Mouse (Mus musculus): Measurements from ENCODE around the gene Tspan11. TPM values are rescaled to one million over a fixed set of nuclear protein-coding genes. Genes with fewer than 3 reads are reported as not detected.

Gene Tspan11
- total RNA-seq, 2 experiments from 2014 or later = 6.6 to 11.6 TPM

DNA sequence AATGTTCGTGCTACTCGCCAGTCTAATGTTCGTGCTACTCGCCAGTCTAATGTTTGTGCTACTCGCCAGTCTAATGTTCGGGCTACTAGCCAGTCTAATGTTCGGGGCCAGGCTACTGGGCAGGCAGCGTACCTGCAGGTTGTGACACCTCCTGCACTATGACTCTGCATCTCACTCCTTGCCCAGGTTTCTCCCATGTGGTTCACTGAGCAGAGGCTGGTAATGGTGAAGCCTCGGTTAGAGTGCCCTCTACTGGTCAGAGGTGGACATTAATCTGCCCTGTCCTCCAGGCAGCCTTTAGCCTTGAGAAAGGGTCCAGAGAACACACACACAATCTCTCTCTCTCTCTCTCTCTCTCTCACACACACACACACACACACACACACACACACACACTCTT is 58.3 kb downstream of the Tspan11 start:
- peak; percentile 75 to 85 for DNase-seq (ENCODE audit: extremely low spot score in 1 of 2, low spot score in 2 of 2)
- no peak overlapping the region for H3K27ac ChIP-seq
- peak; percentile 71 for TF ChIP-seq CTCF (IDR thresholded peaks at IDR 0.05)
- intact Hi-C loops (cut with DNase I) = loop anchor here (1.0 to 2.0 kb wide), 3 partner anchors 175 to 403 kb away; no protein-coding TSS in a partner anchor
- no peak overlapping the region for H3K4me3 ChIP-seq

GRCm38 (mm10) chr6:127948656-127949055 is 61.3 kb downstream of the Tspan11 start:
- Histone ChIP-seq H3K4me3 (no peak overlapping the region), H3K27ac (no peak overlapping the region)
- no peak for DNase-seq (ENCODE audit: extremely low spot score in 1 of 2, low spot score in 2 of 2)
- intact Hi-C loops (cut with DNase I) = no loop called here
- TF ChIP-seq CTCF (IDR thresholded peaks at IDR 0.05) = no peak

DNA sequence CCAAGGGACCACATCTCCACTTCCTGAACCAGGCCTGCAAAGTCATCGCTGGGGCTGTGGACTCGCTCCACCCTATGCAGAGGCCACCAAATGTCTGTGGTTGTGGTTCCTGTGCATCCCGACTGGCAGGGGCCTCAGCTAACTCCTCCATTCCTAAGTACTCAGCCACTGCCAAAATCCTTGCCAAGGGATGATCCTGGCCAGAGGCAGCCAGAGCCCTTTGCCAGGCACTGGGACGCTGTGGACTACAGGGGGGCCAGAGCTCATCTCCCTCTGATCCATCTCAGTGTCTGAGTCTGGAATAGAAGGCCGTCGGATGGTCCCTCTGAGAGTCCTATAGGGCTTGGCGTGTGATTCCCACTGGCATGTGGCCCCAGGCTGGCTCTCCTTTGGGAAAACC is 62.5 kb downstream of the Tspan11 start:
- H3K4me3 ChIP-seq = no peak overlapping the region
- intact Hi-C loops (cut with DNase I) = no loop called here
- TF ChIP-seq CTCF (IDR thresholded peaks at IDR 0.05) = no peak
- DNase-seq (ENCODE audit: extremely low spot score in 1 of 2, low spot score in 2 of 2) = no peak
- H3K27ac ChIP-seq = no peak overlapping the region

DNA sequence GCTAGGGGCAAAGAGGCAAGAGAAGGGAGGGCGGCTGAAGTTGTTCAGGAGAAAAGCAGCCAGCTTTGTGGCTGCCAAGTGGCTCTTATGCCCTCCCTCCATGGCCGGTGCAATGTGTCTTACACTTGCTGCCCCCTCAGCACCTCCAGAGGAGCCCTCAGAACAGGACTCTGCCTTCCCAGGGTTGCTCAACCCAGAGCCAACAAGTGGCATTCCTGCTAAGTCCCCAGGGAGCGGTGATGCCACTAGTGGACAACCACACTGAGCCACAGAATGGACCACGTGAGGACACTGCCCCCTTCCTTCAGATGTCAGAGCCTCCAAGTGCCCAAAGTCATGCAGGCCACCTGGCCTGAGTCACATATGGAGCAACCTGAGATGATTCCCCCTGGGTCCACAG is 65.7 kb downstream of the Tspan11 start:
- intact Hi-C loops (cut with DNase I) = no loop called here
- no peak for TF ChIP-seq CTCF (IDR thresholded peaks at IDR 0.05)
- Histone ChIP-seq H3K27ac (no peak overlapping the region), H3K4me3 (no peak overlapping the region)
- no peak for DNase-seq (ENCODE audit: extremely low spot score in 1 of 2, low spot score in 2 of 2)

GRCm38 (mm10) chr6:127956172-127956571 is 68.8 kb downstream of the Tspan11 start:
- intact Hi-C loops (cut with DNase I) = no loop called here
- TF ChIP-seq CTCF (IDR thresholded peaks at IDR 0.05) = no peak
- Histone ChIP-seq H3K4me3 (no peak overlapping the region), H3K27ac (no peak overlapping the region)
- no peak for DNase-seq (ENCODE audit: extremely low spot score in 1 of 2, low spot score in 2 of 2)

GRCm38 (mm10) chr6:127960203-127960602 is 72.8 kb downstream of the Tspan11 start:
- DNase-seq (ENCODE audit: extremely low spot score in 1 of 2, low spot score in 2 of 2) = no peak
- TF ChIP-seq CTCF (IDR thresholded peaks at IDR 0.05) = no peak
- intact Hi-C loops (cut with DNase I) = loop anchor here (10.0 kb wide), 1 partner anchor 345 kb away; the partner anchor contains the start of gene Tead4
- H3K27ac ChIP-seq = no peak overlapping the region
- H3K4me3 ChIP-seq = no peak overlapping the region

DNA sequence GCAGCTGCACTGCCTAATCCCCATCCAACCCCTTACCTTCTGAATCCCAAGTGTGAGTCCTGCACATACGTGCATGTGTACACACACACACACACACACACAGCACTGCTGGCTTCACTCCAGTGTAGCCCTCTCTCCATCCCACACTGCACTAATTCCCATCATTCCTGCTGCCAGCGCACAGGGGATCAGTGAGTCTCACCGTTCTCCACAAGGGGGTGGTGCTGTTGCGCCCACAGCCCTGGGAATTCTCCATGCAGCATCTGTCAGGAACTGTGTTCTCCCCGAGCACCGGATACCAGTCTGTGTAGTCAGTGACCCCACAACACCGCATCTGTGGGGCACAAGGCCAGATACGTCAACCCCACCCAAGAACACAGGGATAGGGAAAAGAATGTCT is 78.1 kb downstream of the Tspan11 start:
- no peak overlapping the region for H3K27ac ChIP-seq
- TF ChIP-seq CTCF (IDR thresholded peaks at IDR 0.05) = peak; percentile 67
- peak; percentile 66 to 67 for DNase-seq (ENCODE audit: extremely low spot score in 1 of 2, low spot score in 2 of 2)
- no peak overlapping the region for H3K4me3 ChIP-seq
- intact Hi-C loops (cut with DNase I) = loop anchor here (10.0 kb wide), 1 partner anchor 339 kb away; the partner anchor contains the start of gene Tead4

GRCm38 (mm10) chr6:127969709-127970108 is 82.3 kb downstream of the Tspan11 start:
- DNase-seq (ENCODE audit: extremely low spot score in 1 of 2, low spot score in 2 of 2) = no peak
- no peak for TF ChIP-seq CTCF (IDR thresholded peaks at IDR 0.05)
- H3K27ac ChIP-seq = no peak overlapping the region
- no peak overlapping the region for H3K4me3 ChIP-seq
- intact Hi-C loops (cut with DNase I) = loop anchor here (1.0 to 10.0 kb wide), 4 partner anchors 63 to 335 kb away; partner anchors contain the start of gene Tead4

DNA sequence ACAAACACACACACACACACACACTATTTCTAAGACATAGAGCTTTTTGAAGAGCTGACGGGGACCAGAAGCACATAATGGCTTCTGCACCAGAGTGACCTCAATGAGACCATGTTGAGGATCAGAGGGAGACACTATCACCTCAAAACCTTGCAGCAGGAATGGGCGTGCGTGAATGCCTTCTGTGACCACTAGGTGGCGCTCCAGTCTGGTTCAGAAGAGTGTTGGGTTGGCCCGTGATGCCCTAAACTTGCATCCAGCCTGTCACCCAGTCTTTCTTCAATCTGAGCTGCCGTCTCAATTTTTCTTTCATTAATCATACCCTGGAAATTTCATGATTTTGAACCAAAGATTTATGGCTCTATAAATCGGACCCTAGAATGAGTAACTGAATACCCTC is 82.7 kb downstream of the Tspan11 start:
- DNase-seq (ENCODE audit: extremely low spot score in 1 of 2, low spot score in 2 of 2) = peak; percentile 83 to 88
- intact Hi-C loops (cut with DNase I) = loop anchor here (1.0 to 2.0 kb wide), 3 partner anchors 63 to 175 kb away; no protein-coding TSS in a partner anchor
- TF ChIP-seq CTCF (IDR thresholded peaks at IDR 0.05) = peak; percentile 95
- H3K27ac ChIP-seq = no peak overlapping the region
- no peak overlapping the region for H3K4me3 ChIP-seq

DNA sequence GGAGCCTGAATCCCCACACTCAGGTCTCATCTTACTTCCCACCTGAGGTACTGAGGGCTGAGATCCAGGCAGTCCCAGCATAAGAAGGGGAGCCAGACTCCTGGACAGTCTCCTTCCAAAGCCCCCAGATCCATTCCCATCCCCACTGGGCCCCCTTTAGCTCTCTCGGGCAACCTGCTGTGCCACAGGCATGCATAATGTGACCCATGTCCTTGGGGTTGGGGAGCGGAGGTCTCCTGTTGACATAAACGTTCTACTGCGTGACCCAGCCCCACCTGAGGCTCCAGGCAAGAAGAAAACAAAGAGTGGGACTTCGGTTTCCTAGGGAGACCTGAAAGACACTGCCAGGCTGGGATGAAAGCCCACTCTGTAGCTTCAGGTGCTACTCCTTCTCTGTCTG is 83.5 kb downstream of the Tspan11 start:
- TF ChIP-seq CTCF (IDR thresholded peaks at IDR 0.05) = no peak
- DNase-seq (ENCODE audit: extremely low spot score in 1 of 2, low spot score in 2 of 2) = no peak
- intact Hi-C loops (cut with DNase I) = loop anchor here (1.0 to 2.0 kb wide), 3 partner anchors 62 to 174 kb away; no protein-coding TSS in a partner anchor
- Histone ChIP-seq H3K27ac (no peak overlapping the region), H3K4me3 (no peak overlapping the region)

GRCm38 (mm10) chr6:127971931-127972330 is 84.5 kb downstream of the Tspan11 start:
- no peak for DNase-seq (ENCODE audit: extremely low spot score in 1 of 2, low spot score in 2 of 2)
- intact Hi-C loops (cut with DNase I) = loop anchor here (2.0 kb wide), 2 partner anchors 61 to 173 kb away; no protein-coding TSS in a partner anchor
- Histone ChIP-seq H3K4me3 (no peak overlapping the region), H3K27ac (no peak overlapping the region)
- no peak for TF ChIP-seq CTCF (IDR thresholded peaks at IDR 0.05)

DNA sequence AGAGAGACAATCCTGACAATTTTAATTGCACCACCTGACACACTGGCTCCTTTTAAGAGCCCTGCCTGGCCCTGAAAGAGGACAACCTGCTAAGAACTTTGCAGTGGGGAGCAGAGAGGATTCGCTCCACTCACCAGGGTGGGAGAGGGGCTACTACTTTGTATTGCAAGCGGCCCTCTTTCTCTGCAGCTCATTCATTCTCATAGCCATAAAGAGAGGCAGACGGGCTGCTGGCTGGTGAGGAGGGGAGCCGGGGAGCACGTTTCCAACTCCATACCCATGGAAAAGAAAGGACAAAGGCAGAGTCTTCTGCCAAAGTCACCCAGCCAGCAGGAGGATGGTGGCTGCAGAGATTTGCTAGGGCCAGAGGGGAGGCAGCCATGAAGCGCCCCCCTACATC is 86.2 kb downstream of the Tspan11 start:
- no peak for TF ChIP-seq CTCF (IDR thresholded peaks at IDR 0.05)
- no peak overlapping the region for H3K4me3 ChIP-seq
- H3K27ac ChIP-seq = no peak overlapping the region
- no peak for DNase-seq (ENCODE audit: extremely low spot score in 1 of 2, low spot score in 2 of 2)
- intact Hi-C loops (cut with DNase I) = no loop called here

GRCm38 (mm10) chr6:127974000-127974399 is 86.6 kb downstream of the Tspan11 start:
- no peak for DNase-seq (ENCODE audit: extremely low spot score in 1 of 2, low spot score in 2 of 2)
- intact Hi-C loops (cut with DNase I) = no loop called here
- Histone ChIP-seq H3K4me3 (no peak overlapping the region), H3K27ac (no peak overlapping the region)
- no peak for TF ChIP-seq CTCF (IDR thresholded peaks at IDR 0.05)
